Mouse (Mus musculus): ENCODE measurements around the gene Olfr12.

The Olfr12 gene

DNA sequence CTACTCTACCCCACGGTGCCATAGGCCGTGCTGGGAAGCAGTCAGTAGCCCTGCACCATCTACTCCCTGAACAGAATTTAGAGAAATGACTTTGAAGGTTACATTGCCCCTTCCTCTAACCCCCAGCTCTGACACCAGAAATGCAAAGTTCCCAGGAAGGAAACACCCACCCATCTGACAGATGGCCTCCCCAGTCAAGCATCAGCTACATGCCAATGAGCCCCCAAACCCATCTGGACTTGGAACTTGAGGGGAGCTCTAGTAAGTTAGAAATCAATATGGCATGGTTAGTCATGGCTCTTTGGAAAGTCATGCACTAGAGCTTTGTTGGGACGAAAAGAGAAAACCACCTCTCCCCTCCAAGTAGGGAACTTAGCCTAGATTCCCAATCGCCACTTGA is 21.1 kb downstream of the Olfr12 start:
- in situ Hi-C loops (cut with MboI, MseI) = no loop called here

DNA sequence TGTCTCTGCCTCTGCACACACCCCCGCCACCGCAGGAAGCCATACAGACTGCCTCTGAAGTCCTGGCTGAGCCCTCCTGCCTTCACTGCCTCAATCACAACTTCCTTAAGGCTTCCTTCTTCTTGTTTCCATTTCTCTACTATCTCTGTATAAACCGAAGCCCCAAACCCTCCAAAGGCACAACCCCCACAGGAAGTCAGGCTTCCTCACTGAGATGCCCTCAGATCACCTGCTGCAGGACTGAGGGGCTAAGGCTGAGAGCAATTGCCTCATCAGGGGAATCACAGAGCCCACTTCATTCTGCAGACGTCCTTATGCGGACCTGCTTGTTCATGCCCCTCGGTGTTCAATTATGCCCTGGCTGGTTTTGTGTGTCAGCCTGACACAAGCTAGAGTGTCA is 22.8 kb downstream of the Olfr12 start:
- in situ Hi-C loops (cut with MboI, MseI) = loop anchor here (5.0 to 10.0 kb wide), 2 partner anchors 168 to 1094 kb away; partner anchors contain the start of gene Ndufa10

DNA sequence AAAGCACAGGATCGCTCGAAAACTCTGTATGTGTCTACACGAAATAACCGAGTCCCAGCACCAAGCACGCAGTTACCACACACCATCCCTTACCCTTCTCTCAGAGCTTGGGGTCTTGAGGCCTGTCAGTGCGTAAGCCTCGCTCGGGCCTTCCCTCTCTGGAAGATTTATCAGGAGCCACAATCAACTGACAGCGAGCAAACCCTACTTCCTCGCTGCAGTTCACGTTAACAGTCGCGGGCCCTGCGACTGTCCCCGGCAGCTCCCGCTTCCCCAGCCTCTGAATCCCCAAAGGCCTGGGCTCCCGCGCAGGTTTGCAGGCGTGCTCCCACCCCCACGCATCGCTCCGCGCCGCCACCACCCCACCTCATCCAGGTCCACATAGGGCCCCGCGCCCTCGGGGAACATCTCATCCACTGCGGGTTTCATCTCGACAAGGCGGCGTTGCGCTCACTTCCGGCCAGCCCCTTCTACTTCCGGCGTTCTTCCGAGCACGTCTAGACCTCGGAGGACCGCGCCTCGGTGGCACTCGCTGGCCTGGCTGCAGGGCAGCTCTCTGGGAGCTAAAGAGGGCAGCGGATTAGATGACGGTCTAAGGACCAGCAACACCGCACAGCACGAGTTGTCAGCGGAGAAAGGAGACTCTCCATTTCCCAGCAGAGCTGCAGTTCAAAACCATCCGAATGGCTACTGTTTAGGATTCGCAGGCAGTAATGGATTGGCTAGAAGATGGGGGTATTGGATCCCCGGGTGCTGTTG is 24.1 kb downstream of the Olfr12 start, which contains the start of gene Cops9:
Gene Cops9, minus strand, starts transcription at position 472 of the 759 bp plus-strand sequence.
- in situ Hi-C loops (cut with MboI, MseI) = loop anchor here (5.0 to 10.0 kb wide), 2 partner anchors 169 to 1093 kb away; partner anchors contain the start of gene Ndufa10

DNA sequence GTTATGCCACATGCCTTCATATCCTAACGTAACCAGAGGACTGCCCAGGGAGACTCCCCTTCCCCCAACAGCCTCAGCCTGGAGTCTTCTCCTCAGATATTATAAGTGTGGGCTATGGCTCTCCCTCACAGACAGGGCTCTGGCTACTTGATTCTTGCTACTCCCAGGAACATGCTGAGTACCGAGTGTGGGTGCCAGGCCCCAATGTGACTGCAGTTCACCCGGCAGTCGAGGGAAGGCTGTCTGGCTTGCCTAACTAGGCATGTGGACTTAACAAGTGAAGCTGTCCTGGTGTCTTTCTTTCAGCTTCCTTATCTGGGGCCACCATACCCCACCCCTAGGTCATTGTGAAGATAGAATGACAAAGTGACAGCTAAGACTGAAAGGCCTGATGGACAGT is 26.1 kb downstream of the Olfr12 start:
- in situ Hi-C loops (cut with MboI, MseI) = loop anchor here (5.0 to 10.0 kb wide), 2 partner anchors 171 to 1091 kb away; partner anchors contain the start of gene Ndufa10

DNA sequence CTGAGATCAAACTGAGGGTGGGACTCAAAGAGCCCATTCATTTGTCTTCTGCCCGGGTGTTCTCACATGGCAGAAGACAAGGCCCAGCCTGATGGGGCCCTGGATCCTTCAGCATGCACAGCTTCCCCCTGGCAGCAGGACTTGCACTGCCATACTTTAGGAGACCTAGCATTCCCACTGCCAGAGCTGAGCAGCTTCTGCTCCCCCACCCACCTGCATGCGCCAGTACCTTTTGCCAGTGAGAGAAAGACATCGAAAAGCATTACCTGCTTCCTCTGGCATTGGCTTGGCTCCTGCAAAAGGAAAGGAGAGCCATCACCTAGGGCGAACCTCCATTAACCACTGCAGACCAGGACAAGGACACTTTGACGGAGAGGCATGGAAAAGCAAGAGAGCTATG is 27.3 kb downstream of the Olfr12 start:
- in situ Hi-C loops (cut with MboI, MseI) = loop anchor here (5.0 to 10.0 kb wide), 2 partner anchors 173 to 1090 kb away; partner anchors contain the start of gene Ndufa10

DNA sequence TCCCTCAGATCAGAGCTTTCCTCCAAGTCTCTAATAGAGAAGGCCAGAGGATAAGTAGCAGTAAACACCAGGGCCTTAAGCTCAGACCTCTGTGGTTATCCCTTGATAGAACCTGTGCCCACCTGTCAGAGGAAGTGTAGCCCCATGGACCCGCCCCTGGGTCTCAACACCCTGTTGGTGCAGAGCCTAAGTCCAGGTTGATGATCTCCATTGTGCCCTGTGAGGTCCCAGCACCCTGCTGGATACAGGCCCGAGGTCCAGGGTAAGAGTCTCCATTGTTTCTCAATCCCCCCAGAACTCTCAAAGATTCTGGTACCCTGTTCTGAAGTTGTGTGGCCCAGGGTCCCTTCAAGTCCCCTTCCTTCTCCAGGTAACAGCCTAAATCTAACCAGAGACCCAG is 28.5 kb downstream of the Olfr12 start:
- in situ Hi-C loops (cut with MboI, MseI) = loop anchor here (10.0 kb wide), 1 partner anchor 1089 kb away; no protein-coding TSS in a partner anchor

DNA sequence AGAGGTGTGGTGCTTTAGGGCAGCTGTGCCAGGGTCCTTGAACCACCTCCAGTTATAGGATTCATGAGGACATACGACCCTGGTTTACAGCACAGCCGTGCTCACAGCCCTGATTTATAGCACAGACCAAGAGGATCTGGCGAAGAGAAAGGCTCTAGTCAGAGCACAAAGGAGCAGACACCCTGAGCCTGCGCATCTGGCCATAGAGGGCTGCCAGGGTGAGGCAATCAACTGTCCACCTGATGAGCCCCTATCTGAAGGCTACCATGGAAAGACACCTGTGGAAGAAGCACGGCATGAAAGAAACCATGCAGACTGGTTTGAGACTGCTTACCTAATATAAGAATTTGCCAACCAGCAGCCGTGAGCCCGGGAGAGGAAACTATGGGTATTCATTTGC is 29.0 kb downstream of the Olfr12 start:
- in situ Hi-C loops (cut with MboI, MseI) = loop anchor here (10.0 kb wide), 1 partner anchor 1088 kb away; no protein-coding TSS in a partner anchor

DNA sequence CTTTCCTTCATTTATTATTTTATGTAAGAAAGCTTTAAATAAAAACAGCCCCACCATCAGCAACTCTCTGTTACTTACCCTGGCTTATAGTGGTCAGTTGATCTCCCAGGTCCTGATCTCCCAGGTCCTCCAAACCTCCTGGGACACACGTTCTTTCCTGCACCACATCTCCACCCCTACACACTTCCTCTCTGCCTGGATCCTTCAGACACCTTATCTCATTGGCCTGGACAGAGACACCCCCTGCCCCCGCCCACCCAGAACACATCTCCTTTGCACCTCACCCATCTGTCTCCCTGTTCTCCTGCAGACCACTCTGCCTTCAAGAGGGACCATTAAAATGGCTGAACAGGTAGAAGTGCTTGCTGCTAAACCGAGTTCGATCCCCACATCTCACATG is 29.4 kb downstream of the Olfr12 start:
- in situ Hi-C loops (cut with MboI, MseI) = loop anchor here (10.0 kb wide), 1 partner anchor 1088 kb away; no protein-coding TSS in a partner anchor

DNA sequence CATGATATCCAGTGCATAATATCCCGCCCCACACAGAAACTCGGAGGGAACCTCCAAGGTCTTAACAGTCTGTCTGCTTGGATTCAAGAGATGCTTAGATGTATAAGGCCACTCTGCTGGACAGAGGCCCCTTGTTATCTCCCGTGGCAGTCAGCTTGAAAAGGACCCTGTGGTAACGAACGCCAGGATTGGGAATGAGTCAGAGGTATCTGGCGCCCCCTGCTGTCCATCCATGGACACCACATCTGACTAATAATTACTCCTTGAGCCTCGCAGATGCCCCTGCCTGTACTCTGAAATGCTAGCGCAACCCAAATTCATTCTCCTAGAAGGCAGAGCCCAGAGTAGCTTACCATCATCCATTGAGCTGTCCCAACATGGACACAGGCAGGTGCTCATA is 30.2 kb downstream of the Olfr12 start:
- in situ Hi-C loops (cut with MboI, MseI) = loop anchor here (10.0 kb wide), 1 partner anchor 1087 kb away; no protein-coding TSS in a partner anchor

DNA sequence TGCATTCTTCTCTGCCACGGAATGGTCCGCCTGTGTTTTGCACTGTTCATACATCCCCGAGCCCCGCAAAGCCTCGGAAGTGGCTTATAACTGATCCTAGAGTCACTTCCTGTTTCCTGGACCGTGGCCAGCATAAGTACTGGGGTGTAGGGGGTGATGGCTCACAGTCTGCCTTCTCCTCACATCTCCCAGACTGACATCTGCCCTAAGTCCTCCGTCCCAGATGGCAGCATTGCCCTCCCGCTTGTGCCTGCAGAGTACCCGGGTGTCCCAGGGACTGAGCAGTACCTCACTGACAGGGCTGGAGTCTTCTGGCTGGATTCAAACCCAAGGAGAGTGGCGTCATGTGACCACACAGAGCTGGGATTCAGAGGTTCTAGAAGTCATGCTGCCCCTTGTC is 30.6 kb downstream of the Olfr12 start:
- in situ Hi-C loops (cut with MboI, MseI) = loop anchor here (10.0 kb wide), 1 partner anchor 1087 kb away; no protein-coding TSS in a partner anchor

DNA sequence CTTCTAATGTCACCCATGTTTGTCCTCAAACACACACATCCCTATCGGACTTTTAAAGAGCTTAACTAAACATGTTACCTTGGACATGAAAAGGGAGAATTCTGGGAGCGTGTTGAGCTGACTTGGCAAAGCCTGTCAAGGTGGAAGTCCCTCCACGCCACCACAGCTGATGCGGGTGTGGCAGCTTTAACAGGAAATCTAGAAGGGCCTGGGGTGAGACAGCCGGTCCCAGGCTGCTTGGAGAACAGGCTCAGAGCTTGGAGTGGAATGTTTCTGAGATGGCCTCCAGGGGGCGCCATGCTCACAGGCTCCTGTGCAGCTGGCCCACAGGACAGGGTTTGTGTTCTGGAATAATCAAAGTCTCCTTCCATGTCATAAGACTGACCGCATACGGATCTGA is 31.1 kb downstream of the Olfr12 start, which contains the start of gene Otos:
Gene Otos, minus strand, starts transcription at position 169 of the 400 bp plus-strand sequence.
- in situ Hi-C loops (cut with MboI, MseI) = loop anchor here (10.0 kb wide), 1 partner anchor 1086 kb away; no protein-coding TSS in a partner anchor

DNA sequence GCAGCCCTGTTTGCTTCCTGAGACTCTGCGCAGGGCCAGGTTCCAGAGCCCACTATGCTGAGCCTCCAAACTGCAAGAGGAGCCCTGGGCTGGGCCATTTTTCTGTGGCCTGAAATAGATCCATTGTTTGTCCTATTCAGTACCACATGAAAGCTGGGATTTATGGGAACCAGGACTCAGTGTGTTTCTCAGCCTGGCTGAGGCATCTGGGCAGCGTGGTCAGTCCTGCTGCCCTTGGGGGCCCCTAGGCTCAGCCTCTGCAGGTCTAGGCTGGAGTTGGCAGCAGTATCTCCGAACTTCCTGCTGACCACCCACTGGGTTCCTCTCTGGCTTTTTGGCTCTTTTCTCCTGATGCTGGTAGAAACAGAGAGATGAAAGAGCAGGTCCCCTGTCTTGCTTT is 33.9 kb downstream of the Olfr12 start:
- in situ Hi-C loops (cut with MboI, MseI) = no loop called here

DNA sequence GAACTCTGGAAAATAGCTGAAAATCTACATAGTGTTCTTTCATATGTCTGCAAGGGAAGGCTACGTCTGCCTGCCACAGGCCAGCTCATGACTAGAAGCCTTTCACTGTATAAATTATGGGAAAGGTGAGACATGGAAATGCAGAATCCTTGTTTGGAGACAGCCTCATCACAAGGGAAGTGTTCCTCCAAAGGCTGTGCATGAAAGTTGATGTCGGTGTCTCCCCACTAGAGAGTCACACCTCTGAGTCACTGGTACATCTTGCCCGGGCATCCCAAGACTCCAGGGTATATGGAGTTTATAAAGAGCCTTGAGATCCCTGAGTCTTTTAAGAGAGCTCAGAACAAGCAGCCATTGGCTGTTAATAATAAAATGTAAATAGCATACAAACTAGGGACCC is 35.6 kb downstream of the Olfr12 start:
- in situ Hi-C loops (cut with MboI, MseI) = no loop called here

DNA sequence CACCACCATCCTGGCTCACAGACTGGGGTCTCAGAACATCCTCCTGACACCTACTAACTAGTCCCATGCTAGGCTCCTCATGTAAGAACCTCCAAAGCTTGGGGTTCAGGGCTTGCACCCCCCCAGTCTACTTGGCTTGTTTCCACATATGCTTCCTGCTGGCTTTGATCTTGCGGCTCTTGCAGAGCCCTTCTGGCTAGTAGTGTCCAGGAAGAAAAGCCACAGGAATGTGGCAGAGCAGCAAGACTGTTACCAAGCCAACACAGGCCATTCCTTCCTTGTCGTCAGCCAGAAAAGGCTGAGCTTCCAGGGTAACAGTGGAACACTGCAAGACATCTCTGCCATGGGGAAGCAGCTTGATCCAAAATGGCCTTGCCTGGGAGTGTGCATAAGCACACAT is 37.1 kb downstream of the Olfr12 start:
- in situ Hi-C loops (cut with MboI, MseI) = no loop called here

DNA sequence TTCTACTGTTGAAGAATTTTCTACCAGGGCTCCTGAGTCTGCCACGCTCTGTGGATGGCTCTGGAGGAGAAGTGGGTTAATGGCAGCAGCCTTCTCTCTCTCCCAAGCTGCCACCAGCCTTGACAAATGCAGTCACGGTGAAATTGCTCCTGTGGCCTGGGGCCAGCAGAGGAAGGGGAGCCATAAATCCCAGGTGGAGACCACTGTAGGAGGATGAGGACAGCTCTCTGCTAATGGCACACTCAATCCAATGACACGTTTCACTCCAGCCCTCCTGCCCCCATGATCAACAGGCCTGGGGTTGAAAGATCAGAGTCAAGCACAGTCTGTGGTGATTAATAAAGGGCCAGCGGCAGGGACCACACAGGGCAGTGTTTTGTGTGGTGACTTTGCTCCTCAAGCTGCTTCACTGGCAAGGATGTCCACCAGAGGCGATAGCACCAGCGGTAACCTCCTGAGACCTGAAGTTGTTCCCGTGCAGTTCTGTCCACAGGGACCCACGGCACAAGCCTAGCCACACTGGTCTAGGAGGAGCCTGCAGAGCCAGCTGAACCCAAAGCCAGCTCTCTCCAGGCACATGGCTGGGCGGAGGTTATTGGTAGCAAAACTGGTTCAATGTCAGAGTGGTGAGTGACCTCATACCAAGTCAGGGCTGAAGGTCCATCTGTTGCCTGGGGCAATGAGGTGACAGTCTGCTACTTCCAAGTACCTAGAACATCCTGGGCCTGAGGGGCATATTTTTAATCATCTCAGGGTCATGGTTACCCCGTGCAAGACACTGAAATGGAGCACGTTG is 39.6 kb downstream of the Olfr12 start:
- in situ Hi-C loops (cut with MboI, MseI) = no loop called here

DNA sequence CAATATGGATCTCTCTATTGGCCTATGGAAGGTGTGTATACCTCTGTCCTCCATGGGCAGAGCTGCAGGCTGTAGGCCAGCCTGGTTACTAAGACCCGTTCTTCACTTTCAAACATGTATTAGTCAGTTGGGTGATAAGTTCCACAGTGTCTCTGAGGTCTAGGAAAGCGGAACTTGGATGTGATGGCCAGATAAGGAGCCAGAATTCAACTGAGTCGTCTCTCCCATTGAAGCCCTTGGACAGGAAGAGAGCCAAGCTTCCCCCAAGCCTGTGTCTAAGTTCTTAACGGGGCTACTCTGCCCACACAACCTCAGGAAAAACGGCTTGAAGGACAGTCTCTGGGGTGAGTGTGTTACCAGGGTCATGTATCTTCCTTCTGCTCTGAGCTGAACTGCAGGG is 41.8 kb downstream of the Olfr12 start:
- in situ Hi-C loops (cut with MboI, MseI) = no loop called here

DNA sequence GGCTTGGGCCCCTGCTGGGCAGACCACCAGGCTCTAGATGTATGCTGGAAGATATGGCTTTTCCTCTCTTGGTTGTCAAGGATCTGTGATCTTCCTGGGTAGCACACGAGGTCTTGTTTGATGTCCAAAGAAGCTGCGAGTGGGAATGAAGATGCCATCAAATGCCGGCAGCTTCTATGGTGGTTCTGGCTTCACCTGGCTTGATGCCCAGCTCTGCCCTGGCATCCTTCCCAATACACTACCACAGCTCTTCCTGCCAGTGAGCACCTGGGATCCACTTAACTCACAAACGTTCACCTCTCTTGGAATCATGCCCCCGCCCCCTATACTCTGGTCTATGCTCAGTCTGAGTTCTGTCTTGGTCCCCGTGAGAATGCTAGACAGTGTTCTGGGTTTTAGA is 49.5 kb downstream of the Olfr12 start:
- in situ Hi-C loops (cut with MboI, MseI) = no loop called here

DNA sequence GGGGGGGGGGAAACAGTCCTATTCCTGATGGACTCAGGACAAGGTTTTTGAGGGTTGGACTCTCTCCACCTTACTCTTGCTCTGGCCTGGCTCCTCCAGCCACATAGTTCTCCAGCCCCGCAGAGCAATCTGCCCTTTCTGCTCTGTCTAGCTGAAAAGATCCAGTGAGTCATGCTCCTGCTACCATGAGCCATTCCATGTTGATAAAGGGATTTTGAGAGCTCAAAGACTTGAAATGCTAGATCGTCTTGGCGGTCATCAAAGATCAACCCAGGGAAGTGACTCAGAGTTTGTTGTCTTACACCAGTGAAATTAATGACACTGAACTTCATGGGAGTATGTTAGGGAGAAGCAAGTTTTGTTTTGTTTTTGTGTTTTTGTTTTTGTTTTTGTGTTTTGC is 51.8 kb downstream of the Olfr12 start:
- in situ Hi-C loops (cut with MboI, MseI) = no loop called here

DNA sequence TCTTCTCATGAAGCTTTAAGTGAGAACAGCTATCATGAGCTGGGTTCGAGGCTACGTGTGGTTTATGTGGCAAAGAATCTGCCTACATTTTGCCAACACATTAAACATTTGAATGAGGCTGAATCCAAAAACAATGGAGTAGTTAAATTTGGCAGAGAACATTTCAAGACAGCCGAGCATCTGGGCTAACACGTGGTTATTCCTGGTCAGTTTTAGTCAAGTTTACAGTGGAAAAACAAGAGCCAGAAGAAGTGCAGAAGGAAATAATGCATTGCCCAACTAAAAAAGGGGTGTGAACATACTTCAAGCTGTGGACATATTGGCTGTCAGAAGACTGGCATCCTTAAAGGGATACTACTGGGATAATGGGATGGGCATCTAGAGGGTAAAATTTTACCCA is 53.7 kb downstream of the Olfr12 start:
- in situ Hi-C loops (cut with MboI, MseI) = no loop called here

Measured in T-helper 1 cell (primary cell).